Mouse (Mus musculus): ENCODE measurements around the gene Lrrc73. TPM values are rescaled to one million over a fixed set of nuclear protein-coding genes. Genes with fewer than 3 reads are reported as not detected.
A peak's percentile ranks its signal among the peaks of the same experiment; 100 is the strongest.

The Lrrc73 gene
- polyA plus RNA-seq, 2 experiments: 0.08 to 0.11 TPM

DNA sequence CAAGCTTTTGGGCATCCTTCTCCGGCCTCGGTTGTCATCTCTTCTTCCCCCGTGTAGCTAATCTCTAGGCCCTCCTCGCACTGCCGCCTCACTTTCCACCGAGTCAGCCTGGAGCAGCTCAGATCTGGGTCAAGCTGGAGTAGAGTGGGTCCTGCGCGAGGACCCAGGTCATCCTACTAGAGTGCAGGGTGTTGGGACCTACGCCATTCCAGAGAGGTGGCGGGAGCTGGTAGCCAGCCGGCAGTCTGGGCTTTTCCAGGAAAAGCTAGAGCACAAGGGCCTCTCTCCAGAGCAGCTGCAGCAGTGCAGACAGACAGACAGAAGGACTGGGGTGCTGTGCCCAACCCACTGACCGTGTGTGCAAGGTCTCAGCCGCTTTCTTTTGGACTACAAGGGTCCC, 11.1 kb upstream of the Lrrc73 start:
- no peak for ATAC-seq (ENCODE audit: insufficient read depth)

DNA sequence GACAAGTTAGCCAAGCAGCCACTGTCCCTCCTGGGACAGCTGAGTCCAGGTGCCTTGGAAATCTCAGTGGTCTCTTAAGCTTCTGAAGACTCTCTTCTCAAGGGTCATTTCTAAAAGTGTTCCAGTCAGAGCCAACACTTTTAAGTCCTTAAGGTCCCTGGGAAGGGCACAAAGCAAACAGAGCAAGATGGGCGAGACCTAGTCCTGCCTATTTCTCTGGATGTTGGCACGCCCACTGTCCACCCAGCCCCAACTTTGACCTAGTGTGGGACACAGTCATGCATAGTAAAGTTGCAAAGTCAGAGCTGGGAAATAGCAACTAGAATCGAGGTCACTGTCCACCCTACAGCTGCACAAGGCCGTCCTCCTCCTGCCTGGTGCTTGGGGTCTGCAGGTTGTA, 10.3 kb upstream of the Lrrc73 start:
- WGBS (ENCODE audit: insufficient replicate concordance): 60% methylated on average over 4 of the region's 4 CpGs
- ATAC-seq (ENCODE audit: insufficient read depth) (no peak), DNase-seq (ENCODE audit: low read depth in 3 of 3, low spot score in 3 of 3) (no peak)
- no peak overlapping the region for H3K4me2 ChIP-seq (ENCODE audit: low read depth)
- peaks cover 56% of the 10 kb centered on the region for H3K36me3 ChIP-seq (replicated peaks; ENCODE audit: control insufficient read depth, insufficient read depth, low read depth)
- H3K4me3 ChIP-seq (ENCODE audit: insufficient read depth in 1 of 2, low read depth in 2 of 2, low read length in 2 of 2): no peak overlapping the region
- H3K27ac ChIP-seq: no peak overlapping the region
- peaks cover 7% of the 10 kb centered on the region in 2 experiments for H3K4me1 ChIP-seq (replicated peaks; ENCODE audit: control insufficient read depth in 2 of 2, insufficient read depth in 2 of 2, low read length in 1 of 2)
- no peaks in the 10 kb centered on the region for H3K9me3 ChIP-seq (ENCODE audit: control insufficient read depth, low read length)
- no peaks in the 10 kb centered on the region for H3K27me3 ChIP-seq (ENCODE audit: control insufficient read depth, insufficient read depth, low read length)
- TF ChIP-seq CTCF (IDR thresholded peaks at IDR 0.05; ENCODE audit: low read depth) (no peak), EP300 (IDR thresholded peaks at IDR 0.05; ENCODE audit: low read depth) (no peak)
- H3K9ac ChIP-seq (replicated peaks): no peak overlapping the region

More for the DNA sequence above, 11.1 kb upstream of the Lrrc73 start:
- no peak overlapping the region for H3K9ac ChIP-seq (replicated peaks)
- H3K27ac ChIP-seq: no peak overlapping the region
- H3K4me3 ChIP-seq (ENCODE audit: insufficient read depth in 1 of 2, low read depth in 2 of 2, low read length in 2 of 2): no peak overlapping the region
- no peak for DNase-seq (ENCODE audit: low read depth in 3 of 3, low spot score in 3 of 3)
- 80% methylated on average over 13 of the region's 13 CpGs for WGBS (ENCODE audit: insufficient replicate concordance)
- peaks cover 61% of the 10 kb centered on the region for H3K36me3 ChIP-seq (replicated peaks; ENCODE audit: control insufficient read depth, insufficient read depth, low read depth)
- H3K9me3 ChIP-seq (ENCODE audit: control insufficient read depth, low read length): no peaks in the 10 kb centered on the region
- TF ChIP-seq EP300 (IDR thresholded peaks at IDR 0.05; ENCODE audit: low read depth): no peak
- no peak overlapping the region for H3K4me2 ChIP-seq (ENCODE audit: low read depth)
- peaks cover 10% of the 10 kb centered on the region in 2 experiments for H3K4me1 ChIP-seq (replicated peaks; ENCODE audit: control insufficient read depth in 2 of 2, insufficient read depth in 2 of 2, low read length in 1 of 2)
- no peaks in the 10 kb centered on the region for H3K27me3 ChIP-seq (ENCODE audit: control insufficient read depth, insufficient read depth, low read length)

DNA sequence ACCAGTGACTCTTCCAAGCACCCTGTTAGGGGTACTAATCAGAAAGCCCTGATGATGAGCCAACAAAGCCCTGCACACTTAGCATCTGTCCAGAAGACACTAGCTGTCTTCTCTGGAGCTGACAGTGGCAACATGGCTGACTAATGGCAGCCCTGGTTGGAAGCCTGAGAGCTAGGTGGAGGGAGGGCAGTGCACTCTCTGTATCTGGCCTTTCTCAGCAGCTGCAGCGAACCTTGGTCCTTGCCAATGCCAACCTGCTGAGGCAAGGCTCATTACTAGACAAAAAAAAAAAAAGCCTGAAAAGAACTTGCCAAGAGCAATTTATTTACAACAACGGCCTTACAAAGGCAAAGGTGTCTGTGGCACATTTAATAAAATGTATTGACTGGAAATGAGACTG, 9.7 kb upstream of the Lrrc73 start:
- peaks cover 7 to 8% of the 10 kb centered on the region in 2 experiments for H3K4me1 ChIP-seq (replicated peaks; ENCODE audit: control insufficient read depth in 2 of 2, insufficient read depth in 2 of 2, low read length in 1 of 2)
- H3K27ac ChIP-seq: no peak overlapping the region
- no peaks in the 10 kb centered on the region for H3K27me3 ChIP-seq (ENCODE audit: control insufficient read depth, insufficient read depth, low read length)
- no peak overlapping the region for H3K4me3 ChIP-seq (ENCODE audit: insufficient read depth in 1 of 2, low read depth in 2 of 2, low read length in 2 of 2)
- TF ChIP-seq CTCF (IDR thresholded peaks at IDR 0.05; ENCODE audit: low read depth): no peak
- TF ChIP-seq EP300 (IDR thresholded peaks at IDR 0.05; ENCODE audit: low read depth): no peak
- no peak for DNase-seq (ENCODE audit: low read depth in 3 of 3, low spot score in 3 of 3)
- H3K9ac ChIP-seq (replicated peaks): no peak overlapping the region
- no peak for ATAC-seq (ENCODE audit: insufficient read depth)
- no peaks in the 10 kb centered on the region for H3K9me3 ChIP-seq (ENCODE audit: control insufficient read depth, low read length)
- no peak overlapping the region for H3K4me2 ChIP-seq (ENCODE audit: low read depth)
- H3K36me3 ChIP-seq (replicated peaks; ENCODE audit: control insufficient read depth, insufficient read depth, low read depth): peaks cover 56% of the 10 kb centered on the region
- WGBS (ENCODE audit: insufficient replicate concordance): 74% methylated on average over 2 of the region's 2 CpGs

DNA sequence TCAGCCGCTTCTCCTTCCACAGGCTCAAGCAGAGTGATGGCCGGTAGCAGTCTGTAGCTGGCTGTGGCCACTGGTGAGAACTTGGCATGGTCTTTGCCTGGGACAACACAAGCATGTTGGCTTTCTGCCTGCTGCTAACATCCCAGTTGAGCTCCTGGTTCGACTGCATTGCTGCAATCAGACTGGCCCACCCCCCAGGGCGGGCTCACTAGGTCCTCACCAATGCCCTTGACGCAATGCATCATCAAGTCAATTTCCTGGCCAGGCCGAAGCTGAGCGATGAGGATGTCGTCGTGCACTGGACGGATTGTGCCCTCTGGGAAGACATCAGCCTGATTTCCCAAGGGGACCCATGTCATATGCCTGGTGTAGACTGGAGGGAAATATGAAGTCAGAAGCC, 8.8 kb upstream of the Lrrc73 start:
- no peak for ATAC-seq (ENCODE audit: insufficient read depth)
- H3K4me3 ChIP-seq (ENCODE audit: insufficient read depth in 1 of 2, low read depth in 2 of 2, low read length in 2 of 2): no peak overlapping the region
- TF ChIP-seq CTCF (IDR thresholded peaks at IDR 0.05; ENCODE audit: low read depth) (no peak), EP300 (IDR thresholded peaks at IDR 0.05; ENCODE audit: low read depth) (no peak)
- H3K9ac ChIP-seq (replicated peaks): no peak overlapping the region
- H3K9me3 ChIP-seq (ENCODE audit: control insufficient read depth, low read length): no peaks in the 10 kb centered on the region
- H3K27me3 ChIP-seq (ENCODE audit: control insufficient read depth, insufficient read depth, low read length): no peaks in the 10 kb centered on the region
- 77% methylated on average over 10 of the region's 10 CpGs for WGBS (ENCODE audit: insufficient replicate concordance)
- DNase-seq (ENCODE audit: low read depth in 3 of 3, low spot score in 3 of 3): no peak
- H3K4me2 ChIP-seq (ENCODE audit: low read depth): no peak overlapping the region
- peaks cover 61% of the 10 kb centered on the region for H3K36me3 ChIP-seq (replicated peaks; ENCODE audit: control insufficient read depth, insufficient read depth, low read depth)
- peaks cover 13 to 15% of the 10 kb centered on the region in 2 experiments for H3K4me1 ChIP-seq (replicated peaks; ENCODE audit: control insufficient read depth in 2 of 2, insufficient read depth in 2 of 2, low read length in 1 of 2)
- no peak overlapping the region for H3K27ac ChIP-seq

- Histone ChIP-seq H3K9ac (replicated peaks) (peak within 1 kb of the TSS; percentile 82), H3K36me3 (replicated peaks; ENCODE audit: control insufficient read depth, insufficient read depth, low read depth) (peaks cover 51% of the 10 kb centered on the region), H3K4me3 (ENCODE audit: insufficient read depth in 1 of 2, low read depth in 2 of 2, low read length in 2 of 2) (peak within 1 kb of the TSS; percentile 86 to 95), H3K9me3 (ENCODE audit: control insufficient read depth, low read length) (no peaks in the 10 kb centered on the region), H3K4me1 (replicated peaks; ENCODE audit: control insufficient read depth in 2 of 2, insufficient read depth in 2 of 2, low read length in 1 of 2) (peaks cover 13 to 15% of the 10 kb centered on the region in 2 experiments), H3K4me2 (ENCODE audit: low read depth) (peak within 1 kb of the TSS; percentile 68), H3K27ac (peak within 1 kb of the TSS; percentile 64), H3K27me3 (ENCODE audit: control insufficient read depth, insufficient read depth, low read length) (no peaks in the 10 kb centered on the region)
- DNase-seq (ENCODE audit: low read depth in 3 of 3, low spot score in 3 of 3) (peak; percentile 87 to 89 (median 87)), ATAC-seq (ENCODE audit: insufficient read depth) (peak; percentile 89)
- WGBS (ENCODE audit: insufficient replicate concordance): 0% methylated on average over 53 of the region's 53 CpGs
- TF ChIP-seq CTCF (IDR thresholded peaks at IDR 0.05; ENCODE audit: low read depth) (no peak), EP300 (IDR thresholded peaks at IDR 0.05; ENCODE audit: low read depth) (peak; percentile 61)
Measured at GRCm38 (mm10) chr17:46247512-46248188, 5.7 kb upstream of the Lrrc73 start, which contains the start of the genes Polr1c and Yipf3. TSS of gene Polr1c (minus strand) at chr17:46248054. TSS of gene Yipf3 (plus strand) at chr17:46248080.
